Mouse (Mus musculus): ENCODE data around the gene Lmx1a. TPM values are rescaled to one million over a fixed set of nuclear protein-coding genes. Genes with fewer than 3 reads are reported as not detected.

Gene Lmx1a
- polyA plus RNA-seq, 2 experiments from 2014 or later: not detected

GRCm38 (mm10) chr1:167694731-167695130, 5.7 kb downstream of the Lmx1a start:
- no peak for ATAC-seq

DNA sequence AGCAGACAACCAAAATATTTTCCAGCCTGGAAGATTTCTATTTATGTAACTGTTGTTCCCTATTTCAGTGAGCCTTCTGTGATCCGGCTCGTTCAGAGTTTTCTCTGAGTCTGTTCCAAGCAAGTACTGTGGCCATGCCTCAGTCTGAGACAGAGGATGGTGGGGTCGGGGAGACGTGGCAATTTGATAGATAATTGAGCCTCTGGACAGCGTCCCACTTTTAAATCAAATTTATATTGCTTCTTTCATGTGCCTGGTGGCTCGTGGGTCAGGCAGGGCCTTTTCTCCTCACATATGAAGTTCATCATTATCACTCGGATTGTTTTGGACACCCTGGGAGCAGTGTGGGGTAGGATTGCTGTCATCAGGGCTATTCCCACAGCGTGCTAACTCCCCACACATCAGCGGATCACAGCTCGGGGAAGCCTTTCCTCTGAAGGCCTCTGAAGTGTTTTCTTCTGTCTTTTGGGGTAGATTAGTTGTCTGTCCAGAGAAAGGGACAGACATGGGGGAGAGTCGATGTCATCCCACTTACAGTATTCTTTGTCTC, 6.9 kb downstream of the Lmx1a start:
- no peak for ATAC-seq

- ATAC-seq: no peak
These were observed 10.7 kb downstream of the Lmx1a start for GRCm38 (mm10) chr1:167699706-167700105.

GRCm38 (mm10) chr1:167700221-167700620, 11.2 kb downstream of the Lmx1a start:
- ATAC-seq: no peak

- no peak for ATAC-seq
These were observed 16.5 kb downstream of the Lmx1a start for GRCm38 (mm10) chr1:167705527-167705926.

- no peak for ATAC-seq
These were observed 19.7 kb downstream of the Lmx1a start for GRCm38 (mm10) chr1:167708761-167709160.

- ATAC-seq: no peak
These were observed 26.8 kb downstream of the Lmx1a start for GRCm38 (mm10) chr1:167715730-167716341.

GRCm38 (mm10) chr1:167734471-167734870, 45.4 kb downstream of the Lmx1a start:
- ATAC-seq: no peak

DNA sequence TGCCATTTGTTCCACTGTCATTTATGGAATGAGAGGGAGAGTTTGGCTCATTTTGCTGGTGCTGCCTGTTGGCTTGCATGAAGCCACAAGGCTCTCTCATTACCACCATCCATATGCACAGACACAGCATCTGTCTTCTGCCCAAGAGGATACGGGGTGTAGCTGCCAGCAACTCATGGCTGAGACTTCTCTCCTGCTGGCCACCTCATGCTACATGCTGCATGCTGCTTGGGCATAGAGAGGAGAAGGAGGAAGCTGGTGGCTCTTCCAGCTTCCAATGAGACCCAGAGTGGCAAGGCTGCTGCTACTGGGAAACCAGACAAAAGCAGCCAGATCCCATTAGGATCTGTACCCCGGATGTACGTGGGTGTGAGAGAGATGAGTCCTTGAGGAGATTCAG, 47.8 kb downstream of the Lmx1a start:
- no peak for ATAC-seq

GRCm38 (mm10) chr1:167739286-167739685, 50.2 kb downstream of the Lmx1a start:
- ATAC-seq: no peak

DNA sequence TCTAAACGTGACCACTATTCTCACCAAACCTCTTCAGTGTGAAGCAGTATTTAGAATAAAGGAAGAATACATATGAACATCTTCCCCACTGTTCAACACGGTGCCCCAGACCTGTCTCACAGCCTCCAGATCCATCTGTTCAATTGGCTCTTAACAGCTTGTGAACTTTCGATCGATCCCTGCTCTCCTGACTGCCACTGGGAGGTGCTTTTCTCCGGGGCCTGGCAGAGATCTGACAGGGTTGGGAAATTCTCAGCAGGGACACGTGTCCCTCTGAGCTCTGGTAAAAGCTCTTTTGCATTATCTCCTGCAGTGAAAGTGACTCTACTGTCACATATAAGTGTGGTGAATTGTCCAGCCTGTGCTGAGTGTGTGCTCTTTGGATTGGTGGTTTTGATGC, 57.6 kb downstream of the Lmx1a start:
- no peak for ATAC-seq

- ATAC-seq: no peak
These were observed 63.6 kb downstream of the Lmx1a start for GRCm38 (mm10) chr1:167752661-167753060.

- ATAC-seq: no peak
These were observed 65.0 kb downstream of the Lmx1a start for GRCm38 (mm10) chr1:167754085-167754484.

DNA sequence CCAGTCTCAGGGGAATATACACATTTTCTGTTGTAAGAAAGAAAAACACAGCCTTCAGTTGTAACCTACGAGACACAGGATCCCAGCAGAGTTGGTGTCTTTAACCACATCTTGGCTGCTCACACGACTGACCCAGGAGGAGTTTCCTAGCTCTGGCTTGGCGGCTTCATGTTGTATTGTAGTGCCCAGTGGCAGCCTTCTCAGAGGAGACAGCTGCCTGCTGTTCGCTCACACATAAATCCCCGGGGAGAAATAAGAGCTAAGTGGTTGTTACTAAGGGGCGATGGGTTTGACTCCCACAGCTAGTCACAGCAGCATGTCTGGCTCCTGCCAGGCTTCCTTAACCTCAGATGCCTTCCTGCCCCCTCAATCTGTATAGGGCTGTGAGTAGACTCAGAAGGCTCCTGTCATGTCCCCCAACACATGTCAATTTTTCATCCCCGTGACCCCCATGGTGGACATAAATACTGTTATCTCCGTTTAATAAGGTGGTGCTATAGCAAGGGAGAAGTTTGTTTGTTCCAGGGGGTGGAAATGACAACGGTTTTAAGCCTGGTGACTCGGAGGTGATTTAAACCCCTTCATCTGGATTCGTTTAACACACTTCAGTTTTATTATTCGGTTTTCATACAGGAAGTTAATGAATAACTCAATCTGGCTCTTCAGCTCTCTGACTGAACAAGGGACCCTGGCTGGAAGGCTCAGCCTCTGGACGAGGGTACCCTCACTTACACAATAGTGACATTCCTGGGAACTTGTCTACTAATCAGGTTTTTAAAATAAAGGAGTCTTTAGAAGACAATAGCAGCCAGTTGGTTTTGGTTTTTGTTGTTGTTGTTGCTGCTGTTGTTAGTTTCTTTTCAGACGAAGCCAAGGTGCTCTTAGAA, 65.8 kb downstream of the Lmx1a start:
- ATAC-seq: no peak

DNA sequence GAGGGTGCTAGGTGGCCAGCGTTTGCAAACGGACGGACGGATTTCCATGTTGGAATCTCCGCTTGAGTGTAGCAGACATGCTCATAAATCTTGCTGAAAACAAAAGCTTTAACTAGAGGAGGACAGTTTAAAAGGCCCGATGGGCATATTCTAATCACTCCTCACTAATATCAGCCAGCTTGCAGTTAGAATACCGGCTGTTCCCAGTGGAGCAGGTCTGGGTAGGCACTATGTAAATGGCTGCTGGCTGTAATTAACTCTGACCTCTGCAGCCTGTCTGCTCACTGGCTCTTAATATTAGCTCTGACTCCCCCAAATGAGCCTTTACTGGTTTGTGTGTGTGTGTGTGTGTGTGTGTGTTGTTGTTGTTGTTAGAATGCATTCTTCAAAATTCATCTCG, 69.2 kb downstream of the Lmx1a start:
- no peak for ATAC-seq

GRCm38 (mm10) chr1:167760307-167760706, 71.3 kb downstream of the Lmx1a start:
- ATAC-seq: no peak

DNA sequence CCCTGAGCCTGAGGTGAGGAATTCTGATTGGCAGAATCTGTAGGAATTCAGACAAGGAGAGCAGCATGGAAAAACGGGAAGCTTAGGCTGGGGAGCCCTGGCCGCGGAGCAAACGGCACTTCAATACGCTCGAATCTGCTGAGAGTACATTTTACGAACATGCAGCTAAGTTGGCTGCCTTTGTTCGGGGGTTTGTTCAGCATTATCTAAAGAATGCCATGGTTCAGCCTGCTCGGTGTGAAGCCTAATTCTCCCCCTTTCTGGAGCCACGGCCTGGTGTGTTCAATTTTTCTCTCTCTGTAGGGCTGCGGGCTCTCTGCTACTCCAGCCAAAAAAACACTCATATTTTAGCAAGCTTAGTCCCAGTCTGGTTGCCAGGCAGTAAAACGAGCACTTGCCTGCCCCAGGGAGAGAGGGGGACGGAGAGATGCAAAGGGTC, 72.8 kb downstream of the Lmx1a start:
- no peak for ATAC-seq

- no peak for ATAC-seq
These were observed 77.6 kb downstream of the Lmx1a start for GRCm38 (mm10) chr1:167766619-167767018.

DNA sequence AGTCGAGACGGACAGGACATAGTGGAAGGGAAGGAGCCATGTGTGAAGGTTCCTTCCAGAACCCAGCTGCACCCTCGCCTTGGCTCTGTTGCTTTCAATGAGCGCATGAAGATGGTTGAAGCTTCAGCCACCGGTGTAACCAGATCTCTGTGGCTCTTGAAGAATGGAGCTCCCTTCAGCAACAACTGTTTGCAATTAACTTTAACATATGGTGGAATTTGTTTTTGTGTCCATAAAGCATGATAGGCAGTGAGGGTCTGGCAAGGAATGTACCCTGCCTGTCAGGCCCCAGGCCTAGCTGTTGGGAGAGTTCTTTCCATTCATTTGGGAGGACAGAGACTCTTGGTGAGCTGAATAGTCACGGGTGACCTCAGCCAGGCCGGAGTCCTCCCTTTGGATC, 81.4 kb downstream of the Lmx1a start:
- no peak for ATAC-seq

- no peak for ATAC-seq
These were observed 90.9 kb downstream of the Lmx1a start for GRCm38 (mm10) chr1:167779766-167780488.

DNA sequence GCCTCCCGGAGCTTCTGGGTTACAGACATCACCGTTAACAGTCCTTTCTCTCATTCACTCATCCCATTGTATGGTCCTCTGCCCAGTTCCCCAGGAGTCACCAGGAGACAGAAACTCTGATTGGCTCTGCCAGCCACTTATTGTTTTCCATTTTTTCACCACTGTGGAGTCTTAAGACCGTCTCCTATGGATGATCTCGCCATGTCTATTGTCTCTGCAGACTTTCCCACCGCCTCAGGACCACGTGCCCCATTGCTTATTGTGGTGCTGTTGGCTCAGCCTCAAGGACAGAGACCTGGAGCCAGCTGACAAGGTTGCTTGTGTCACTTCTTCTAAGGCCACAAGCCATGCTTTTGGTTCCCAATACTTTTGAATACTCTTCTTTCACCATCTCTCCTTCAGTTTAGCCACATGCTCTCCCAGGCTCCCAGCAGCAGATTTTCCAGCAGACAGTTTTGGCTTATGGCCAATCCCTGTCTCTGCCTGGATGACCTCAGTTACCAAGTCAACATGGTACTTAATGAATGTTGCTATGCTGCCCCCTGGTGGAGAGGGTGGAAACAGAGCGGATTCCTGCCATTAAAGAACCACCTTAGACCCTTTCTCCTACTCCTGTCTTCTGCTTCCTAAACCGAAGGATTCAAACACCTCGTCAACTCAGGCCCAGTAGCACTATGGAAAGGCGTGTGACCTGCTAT, 92.9 kb downstream of the Lmx1a start:
- ATAC-seq: no peak

DNA sequence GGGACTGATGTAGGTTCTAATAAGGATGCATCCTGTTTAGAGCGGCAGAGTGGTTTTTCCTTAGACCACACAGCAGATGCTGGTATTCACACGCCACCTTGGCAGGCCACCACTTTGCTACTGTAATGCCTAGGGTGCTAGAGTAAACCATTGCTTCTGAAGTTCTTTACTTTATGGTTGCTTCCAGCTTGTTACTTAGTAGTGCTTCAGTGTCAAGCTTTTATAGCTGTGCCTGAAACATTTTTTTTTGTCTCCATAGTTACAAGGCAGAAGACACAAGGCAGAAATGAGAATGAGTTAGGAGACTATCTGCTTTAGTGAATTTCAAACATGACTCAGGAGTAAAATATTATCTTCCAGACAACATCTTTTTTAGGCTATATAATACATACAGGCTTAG, 95.0 kb downstream of the Lmx1a start:
- ATAC-seq: no peak
